Mouse (Mus musculus) hindbrain, embryonic 13.5 days (tissue): Measurements from ENCODE around the gene Apoc2. TPM values are rescaled to one million over a fixed set of nuclear protein-coding genes. Genes with fewer than 3 reads are reported as not detected.

Source experiments
- ATAC-seq: fragments of 200-750 bp; cut with Nextera tagmentation; 2 replicates; pipeline ENCODE4 v1.8.0; 2017; ENCODE audit warnings: moderate TSS enrichment; ENCODE audit not compliant: low FRiP score
- H3K27ac ChIP-seq: fragments of 300-500 bp; sonication (generic); 2 replicates; pipeline ENCODE4 v1.5.1; 2015; ENCODE audit warnings: inconsistent platforms, mild to moderate bottlenecking, moderate library complexity
- H3K27me3 ChIP-seq: fragments of 300-500 bp; sonication (generic); 2 replicates; pipeline ENCODE4 v1.6.1; 2015; ENCODE audit warnings: mild to moderate bottlenecking, inconsistent platforms
- H3K36me3 ChIP-seq: fragments of 300-500 bp; sonication (generic); 2 replicates; pipeline ENCODE4 v1.6.1; 2015; ENCODE audit warnings: mild to moderate bottlenecking, inconsistent platforms
- H3K4me1 ChIP-seq: fragments of 300-500 bp; sonication (generic); replicated peaks from 2 replicates; pipeline ENCODE4 v1.6.1; 2015; ENCODE audit warnings: inconsistent platforms
- H3K4me2 ChIP-seq: fragments of 300-500 bp; sonication (generic); 2 replicates; pipeline ENCODE4 v1.6.1; 2015; ENCODE audit warnings: inconsistent platforms, mild to moderate bottlenecking, moderate library complexity
- H3K4me3 ChIP-seq: fragments of 300-500 bp; sonication (generic); 2 replicates; pipeline ENCODE4 v1.5.1; 2015; ENCODE audit warnings: mild to moderate bottlenecking, inconsistent platforms
- H3K9ac ChIP-seq: fragments of 300-500 bp; sonication (generic); 2 replicates; pipeline ENCODE4 v1.6.1; 2015; ENCODE audit warnings: mild to moderate bottlenecking, inconsistent platforms
- H3K9me3 ChIP-seq: fragments of 300-500 bp; sonication (generic); 2 replicates; pipeline ENCODE4 v1.6.1; 2016; ENCODE audit warnings: inconsistent platforms
- WGBS: fragments of 180-500 bp; shearing (Covaris S2); methylation state at CpG from one replicate; pipeline ENCODE4 v1.1.7; 2015; 5-methylcytosine and 5-hydroxymethylcytosine counted together
- polyA plus RNA-seq: library from polyadenylated mRNA; unstranded; fragments of >200 nt; fragmentation: Nextera tagmentation; extraction: Ambion mirVana; gene quantifications from 2 replicates; pipeline ENCODE4 v1.2.1, GENCODE M21; 2015

The Apoc2 gene
- polyA plus RNA-seq, 1 experiment from 2014 or later, result not detected

- Histone ChIP-seq H3K36me3 (peaks cover 71% of the 10 kb centered on the region), H3K4me3 (no peak overlapping the region), H3K9ac (no peak overlapping the region), H3K4me2 (no peak overlapping the region), H3K27ac (no peak overlapping the region), H3K4me1 (peaks cover 4% of the 10 kb centered on the region), H3K27me3 (no peaks in the 10 kb centered on the region), H3K9me3 (no peaks in the 10 kb centered on the region)
- ATAC-seq, result no peak
- WGBS, result 95% methylated on average over 15 of the region's 15 CpGs
Measured at GRCm38 (mm10) chr7:19633855-19634254, 43.9 kb downstream of the Apoc2 start.

DNA sequence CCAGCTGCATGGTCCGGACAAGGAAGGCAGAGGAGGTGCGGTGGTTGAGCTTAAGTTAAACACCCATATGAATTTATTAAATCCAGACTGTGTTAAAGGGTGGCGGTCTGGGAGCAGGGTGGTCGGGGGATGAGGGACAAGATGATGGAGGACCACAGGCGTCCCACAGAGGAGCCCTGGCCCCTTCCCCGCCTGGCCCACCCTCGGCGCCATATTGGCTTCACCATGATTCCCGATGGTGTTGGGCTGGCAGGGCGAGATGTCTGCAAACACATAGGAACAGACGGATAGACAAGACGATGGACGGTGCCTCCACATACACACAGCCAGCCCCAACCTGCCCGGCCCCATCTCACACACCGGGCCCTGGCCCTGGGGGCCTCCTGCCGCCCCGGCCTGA, 44.5 kb downstream of the Apoc2 start:
- no peak overlapping the region for H3K27ac ChIP-seq
- H3K4me3 ChIP-seq, result no peak overlapping the region
- H3K27me3 ChIP-seq, result no peaks in the 10 kb centered on the region
- no peak overlapping the region for H3K4me2 ChIP-seq
- H3K4me1 ChIP-seq, result peaks cover 8% of the 10 kb centered on the region
- no peak overlapping the region for H3K9ac ChIP-seq
- H3K36me3 ChIP-seq, result peaks cover 64% of the 10 kb centered on the region
- WGBS, result 89% methylated on average over 17 of the region's 17 CpGs
- H3K9me3 ChIP-seq, result no peaks in the 10 kb centered on the region
- ATAC-seq, result no peak

GRCm38 (mm10) chr7:19632720-19633119, 45.0 kb downstream of the Apoc2 start:
- Histone ChIP-seq H3K36me3 (peaks cover 60% of the 10 kb centered on the region), H3K4me1 (peaks cover 10% of the 10 kb centered on the region)
- no peak for ATAC-seq

GRCm38 (mm10) chr7:19632275-19632674, 45.5 kb downstream of the Apoc2 start:
- Histone ChIP-seq H3K27ac (no peak overlapping the region), H3K9me3 (no peaks in the 10 kb centered on the region), H3K27me3 (no peaks in the 10 kb centered on the region), H3K4me2 (no peak overlapping the region), H3K36me3 (peaks cover 55% of the 10 kb centered on the region), H3K9ac (no peak overlapping the region), H3K4me1 (peaks cover 10% of the 10 kb centered on the region), H3K4me3 (no peak overlapping the region)
- no peak for ATAC-seq

More at GRCm38 (mm10) chr7:19632720-19633119, 45.0 kb downstream of the Apoc2 start:
- no peaks in the 10 kb centered on the region for H3K27me3 ChIP-seq
- H3K27ac ChIP-seq, result no peak overlapping the region
- no peak overlapping the region for H3K4me3 ChIP-seq
- H3K9ac ChIP-seq, result no peak overlapping the region
- no peak overlapping the region for H3K4me2 ChIP-seq
- H3K9me3 ChIP-seq, result no peaks in the 10 kb centered on the region

GRCm38 (mm10) chr7:19629361-19629734, 48.4 kb downstream of the Apoc2 start, which contains the start of gene Relb:
Gene Relb, minus strand, starts transcription at chr7:19629438.
- Histone ChIP-seq H3K4me2 (peak within 1 kb of the TSS; percentile 89), H3K9me3 (no peaks in the 10 kb centered on the region), H3K4me3 (peak within 1 kb of the TSS; percentile 76), H3K27me3 (no peaks in the 10 kb centered on the region), H3K36me3 (peaks cover 26% of the 10 kb centered on the region), H3K4me1 (peaks cover 10% of the 10 kb centered on the region), H3K27ac (peak within 1 kb of the TSS; percentile 77), H3K9ac (peak within 1 kb of the TSS; percentile 67)
- WGBS, result 1% methylated on average over 40 of the region's 41 CpGs
- peak; percentile 77 for ATAC-seq

GRCm38 (mm10) chr7:19628536-19629360, 49.0 kb downstream of the Apoc2 start:
- Histone ChIP-seq H3K9ac (peak overlapping the region; percentile 67), H3K27ac (peak overlapping the region; percentile 77), H3K9me3 (no peaks in the 10 kb centered on the region), H3K4me3 (peak overlapping the region; percentile 76), H3K4me2 (peak overlapping the region; percentile 89), H3K36me3 (peaks cover 20% of the 10 kb centered on the region), H3K27me3 (no peaks in the 10 kb centered on the region), H3K4me1 (peaks cover 10% of the 10 kb centered on the region)
- under 1% methylated on average over 52 of the region's 57 CpGs for WGBS
- peak; percentile 88 for ATAC-seq

- peak overlapping the region; percentile 77; the same call in 1 of the 2 replicates for H3K27ac ChIP-seq
- H3K4me1 ChIP-seq, result peaks cover 10% of the 10 kb centered on the region
- H3K9ac ChIP-seq, result no peak overlapping the region
- 0 out of 2 replicates have a peak, but pooled peaks cover 3% of the 10 kb centered on the region for H3K27me3 ChIP-seq
- peak overlapping the region; percentile 76 for H3K4me3 ChIP-seq
- ATAC-seq, result peak; percentile 1; the same call in 1 of the 2 replicates
- H3K4me2 ChIP-seq, result peak overlapping the region; percentile 89
- peaks cover 14% of the 10 kb centered on the region for H3K36me3 ChIP-seq
- WGBS, result 17% methylated on average over 17 of the region's 17 CpGs
- H3K9me3 ChIP-seq, result no peaks in the 10 kb centered on the region
Measured at GRCm38 (mm10) chr7:19628192-19628535, 49.6 kb downstream of the Apoc2 start.

DNA sequence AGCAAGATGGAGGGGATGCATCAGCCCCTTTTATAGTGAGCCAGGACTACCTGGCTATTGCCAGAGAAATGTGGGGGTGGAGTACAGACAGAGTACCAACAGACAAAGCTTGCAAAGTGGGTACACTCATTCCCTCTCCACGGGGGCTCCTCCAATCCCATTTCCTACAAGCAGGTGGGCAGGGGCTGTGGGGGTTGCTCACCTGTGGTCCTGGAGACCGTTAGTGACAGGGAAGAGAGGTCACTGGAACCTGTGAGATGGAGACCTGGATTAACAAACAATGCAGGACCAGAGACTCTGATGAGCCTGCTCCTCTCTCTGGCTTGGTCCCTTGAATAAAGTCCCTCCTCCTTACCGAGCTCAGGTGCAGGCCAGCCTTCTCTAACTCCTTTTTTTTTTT, 50.0 kb downstream of the Apoc2 start:
- H3K27me3 ChIP-seq, result 0 out of 2 replicates have a peak, but pooled peaks cover 7% of the 10 kb centered on the region
- H3K4me1 ChIP-seq, result peaks cover 10% of the 10 kb centered on the region
- H3K9me3 ChIP-seq, result no peaks in the 10 kb centered on the region
- H3K4me3 ChIP-seq, result peak overlapping the region; percentile 76; the same call in 1 of the 2 replicates
- WGBS, result 65% methylated on average over 3 of the region's 3 CpGs
- H3K4me2 ChIP-seq, result peak overlapping the region; percentile 89
- ATAC-seq, result no peak
- no peak overlapping the region for H3K27ac ChIP-seq
- H3K36me3 ChIP-seq, result peaks cover 10% of the 10 kb centered on the region
- no peak overlapping the region for H3K9ac ChIP-seq

- WGBS, result 77% methylated on average over 2 of the region's 2 CpGs
- no peaks in the 10 kb centered on the region for H3K36me3 ChIP-seq
- H3K4me2 ChIP-seq, result no peak overlapping the region
Measured at GRCm38 (mm10) chr7:19623433-19623832, 54.3 kb downstream of the Apoc2 start.

DNA sequence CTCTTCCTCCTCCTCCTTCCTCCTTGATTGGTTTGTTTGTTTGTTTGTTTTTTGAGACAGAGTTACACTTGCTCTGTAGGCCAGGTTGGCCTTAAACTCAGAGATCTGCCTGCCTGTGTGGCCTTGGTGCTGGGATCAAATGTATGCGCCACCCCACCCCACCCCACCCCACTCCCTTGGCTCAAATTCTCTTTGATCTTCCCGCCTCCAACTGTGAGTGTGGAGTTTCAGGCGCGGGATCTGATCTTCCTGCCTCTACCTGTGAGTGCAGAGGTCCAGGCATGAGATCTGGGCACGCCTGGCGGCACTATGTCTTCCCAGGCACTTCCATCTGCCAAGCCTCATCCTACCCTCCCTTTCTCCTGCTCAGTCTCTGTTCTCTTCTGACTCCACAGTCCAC, 55.5 kb downstream of the Apoc2 start:
- Histone ChIP-seq H3K27ac (no peak overlapping the region), H3K4me1 (peaks cover 7% of the 10 kb centered on the region), H3K9me3 (no peaks in the 10 kb centered on the region), H3K27me3 (peaks cover 14% of the 10 kb centered on the region; the same call in 1 of the 2 replicates), H3K4me2 (no peak overlapping the region), H3K9ac (no peak overlapping the region), H3K4me3 (no peak overlapping the region), H3K36me3 (no peaks in the 10 kb centered on the region)
- WGBS, result 51% methylated on average over 6 of the region's 6 CpGs
- no peak for ATAC-seq

More at GRCm38 (mm10) chr7:19623433-19623832, 54.3 kb downstream of the Apoc2 start:
- Histone ChIP-seq H3K9me3 (no peaks in the 10 kb centered on the region), H3K27ac (no peak overlapping the region), H3K9ac (no peak overlapping the region), H3K4me1 (peaks cover 11% of the 10 kb centered on the region), H3K4me3 (no peak overlapping the region), H3K27me3 (peaks cover 14% of the 10 kb centered on the region; the same call in 1 of the 2 replicates)
- no peak for ATAC-seq
